Mouse (Mus musculus): ENCODE results near the gene Ptch1. TPM values are rescaled to one million over a fixed set of nuclear protein-coding genes. Genes with fewer than 3 reads are reported as not detected.

The Ptch1 gene
- polyA plus RNA-seq, 1 experiment = 0.26 TPM

GRCm38 (mm10) chr13:63499489-63499888, 73.9 kb downstream of the Ptch1 start:
- no peak overlapping the region for H3K4me3 ChIP-seq (replicated peaks)
- no peaks in the 10 kb centered on the region for H3K4me1 ChIP-seq (ENCODE audit: control insufficient read depth)
- no peak for TF ChIP-seq TAL1 (IDR thresholded peaks at IDR 0.05; ENCODE audit: low read length)
- no peak for TF ChIP-seq GATA1 (IDR thresholded peaks at IDR 0.05; ENCODE audit: low read length)
- H3K9me3 ChIP-seq (ENCODE audit: control insufficient read depth, low read length) = no peaks in the 10 kb centered on the region
- H3K27me3 ChIP-seq (ENCODE audit: control insufficient read depth) = peaks cover 15% of the 10 kb centered on the region
- H3K36me3 ChIP-seq (ENCODE audit: control insufficient read depth) = no peaks in the 10 kb centered on the region

GRCm38 (mm10) chr13:63496646-63497582, 76.5 kb downstream of the Ptch1 start, which contains the start of gene Fancc:
Gene Fancc, minus strand, starts transcription at chr13:63497278.
- Histone ChIP-seq H3K9me3 (ENCODE audit: control insufficient read depth, low read length) (no peaks in the 10 kb centered on the region), H3K36me3 (ENCODE audit: control insufficient read depth) (no peaks in the 10 kb centered on the region), H3K27me3 (ENCODE audit: control insufficient read depth) (peaks cover 15% of the 10 kb centered on the region), H3K4me1 (ENCODE audit: control insufficient read depth) (no peaks in the 10 kb centered on the region), H3K4me3 (replicated peaks) (no peak within 1 kb of the TSS)
- TF ChIP-seq TAL1 (IDR thresholded peaks at IDR 0.05; ENCODE audit: low read length) = no peak

GRCm38 (mm10) chr13:63487707-63488042, 85.7 kb downstream of the Ptch1 start:
- H3K36me3 ChIP-seq (ENCODE audit: control insufficient read depth) = no peaks in the 10 kb centered on the region
- H3K9me3 ChIP-seq (ENCODE audit: control insufficient read depth, low read length) = no peaks in the 10 kb centered on the region
- no peaks in the 10 kb centered on the region for H3K4me1 ChIP-seq (ENCODE audit: control insufficient read depth)
- TF ChIP-seq TAL1 (IDR thresholded peaks at IDR 0.05; ENCODE audit: low read length) = no peak
- TF ChIP-seq GATA1 (IDR thresholded peaks at IDR 0.05; ENCODE audit: low read length) = no peak
- H3K27me3 ChIP-seq (ENCODE audit: control insufficient read depth) = no peaks in the 10 kb centered on the region
- H3K4me3 ChIP-seq (replicated peaks) = no peak overlapping the region

GRCm38 (mm10) chr13:63486791-63487706, 86.3 kb downstream of the Ptch1 start:
- TF ChIP-seq GATA1 (IDR thresholded peaks at IDR 0.05; ENCODE audit: low read length) (no peak), TAL1 (IDR thresholded peaks at IDR 0.05; ENCODE audit: low read length) (no peak)
- no peaks in the 10 kb centered on the region for H3K36me3 ChIP-seq (ENCODE audit: control insufficient read depth)
- H3K9me3 ChIP-seq (ENCODE audit: control insufficient read depth, low read length) = no peaks in the 10 kb centered on the region
- H3K27me3 ChIP-seq (ENCODE audit: control insufficient read depth) = no peaks in the 10 kb centered on the region
- no peaks in the 10 kb centered on the region for H3K4me1 ChIP-seq (ENCODE audit: control insufficient read depth)
- no peak overlapping the region for H3K4me3 ChIP-seq (replicated peaks)

GRCm38 (mm10) chr13:63475356-63475755, 98.0 kb downstream of the Ptch1 start:
- H3K27me3 ChIP-seq (ENCODE audit: control insufficient read depth) = no peaks in the 10 kb centered on the region
- H3K4me3 ChIP-seq (replicated peaks) = no peak overlapping the region
- H3K9me3 ChIP-seq (ENCODE audit: control insufficient read depth, low read length) = no peaks in the 10 kb centered on the region
- H3K36me3 ChIP-seq (ENCODE audit: control insufficient read depth) = no peaks in the 10 kb centered on the region
- H3K4me1 ChIP-seq (ENCODE audit: control insufficient read depth) = no peaks in the 10 kb centered on the region
- TF ChIP-seq GATA1 (IDR thresholded peaks at IDR 0.05; ENCODE audit: low read length) (no peak), TAL1 (IDR thresholded peaks at IDR 0.05; ENCODE audit: low read length) (no peak)

Other genes with a start within 250 kb of the Ptch1 start
- gene Fancc, start 76.3 kb downstream of the Ptch1 start, polyA plus RNA-seq (2012) = 0.40 and 0.74 TPM in 2 replicates
- gene Ercc6l2, start 241.6 kb upstream of the Ptch1 start, polyA plus RNA-seq (2012) = 0.18 and 0.36 TPM in 2 replicates

Measured in erythroblast, embryonic 14.5 days (primary cell).